Mouse (Mus musculus) olfactory bulb, adult 2 months (tissue): ENCODE data around the gene Fam117a.

Experiments used
- CTCF ChIP-seq: fragments of 200-500 bp; IDR thresholded peaks from 2 replicates; pipeline ENCODE4 v1.5.1; 2012; ENCODE audit warnings: low read depth, mild to moderate bottlenecking, low read length, moderate library complexity; ENCODE audit not compliant: insufficient read depth
- POLR2A ChIP-seq: fragments of 200-500 bp; IDR thresholded peaks from 2 replicates; pipeline ENCODE4 v1.6.1; 2012; ENCODE audit warnings: mild to moderate bottlenecking, low read depth, low read length, moderate library complexity; ENCODE audit not compliant: insufficient read depth

DNA sequence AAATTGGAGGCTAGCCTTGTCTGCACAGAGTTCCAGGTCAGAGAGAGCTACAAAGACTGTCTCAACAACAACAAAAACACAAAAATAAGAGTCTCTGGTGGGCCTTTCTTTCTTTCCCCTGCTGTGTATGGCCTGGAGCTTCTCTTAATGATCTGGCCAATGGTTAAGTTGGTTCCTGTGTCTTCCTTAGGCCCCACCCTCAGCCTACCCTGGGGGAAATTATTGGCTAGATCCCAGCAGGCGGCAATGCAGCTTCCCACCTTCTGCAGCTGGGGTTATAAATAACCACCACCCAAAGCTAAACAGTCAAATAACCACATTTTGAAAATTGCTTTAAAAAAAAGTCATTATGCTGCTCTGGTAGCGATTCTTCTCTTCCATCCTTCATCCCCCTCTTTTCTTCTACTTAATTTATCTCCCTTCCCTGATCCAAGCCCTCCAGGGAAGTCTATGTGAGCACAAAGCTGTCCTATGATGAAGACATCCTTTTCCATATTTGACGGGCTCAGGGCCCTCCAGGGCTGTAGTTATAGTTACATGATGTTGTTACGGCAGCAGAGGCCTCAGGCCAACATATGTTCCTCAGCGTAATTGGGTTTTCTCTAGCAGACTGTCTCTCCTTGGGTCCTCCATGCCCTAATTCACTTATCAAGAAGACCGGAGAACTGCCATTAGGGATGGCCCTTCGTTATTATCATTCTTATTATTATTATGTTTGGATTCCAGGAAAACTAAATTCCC lies 21.4 kb upstream of the Fam117a start:
- TF ChIP-seq CTCF (no peak), POLR2A (no peak)
